Mouse (Mus musculus) ZHBTc4 (cell line): ENCODE measurements around the gene Slc1a2.

Experiments
- DNase-seq: peaks from one replicate; pipeline ENCODE4 v3.0.0-alpha.2; 2011; ENCODE audit warnings: low read depth, low spot score

The Slc1a2 gene

DNA sequence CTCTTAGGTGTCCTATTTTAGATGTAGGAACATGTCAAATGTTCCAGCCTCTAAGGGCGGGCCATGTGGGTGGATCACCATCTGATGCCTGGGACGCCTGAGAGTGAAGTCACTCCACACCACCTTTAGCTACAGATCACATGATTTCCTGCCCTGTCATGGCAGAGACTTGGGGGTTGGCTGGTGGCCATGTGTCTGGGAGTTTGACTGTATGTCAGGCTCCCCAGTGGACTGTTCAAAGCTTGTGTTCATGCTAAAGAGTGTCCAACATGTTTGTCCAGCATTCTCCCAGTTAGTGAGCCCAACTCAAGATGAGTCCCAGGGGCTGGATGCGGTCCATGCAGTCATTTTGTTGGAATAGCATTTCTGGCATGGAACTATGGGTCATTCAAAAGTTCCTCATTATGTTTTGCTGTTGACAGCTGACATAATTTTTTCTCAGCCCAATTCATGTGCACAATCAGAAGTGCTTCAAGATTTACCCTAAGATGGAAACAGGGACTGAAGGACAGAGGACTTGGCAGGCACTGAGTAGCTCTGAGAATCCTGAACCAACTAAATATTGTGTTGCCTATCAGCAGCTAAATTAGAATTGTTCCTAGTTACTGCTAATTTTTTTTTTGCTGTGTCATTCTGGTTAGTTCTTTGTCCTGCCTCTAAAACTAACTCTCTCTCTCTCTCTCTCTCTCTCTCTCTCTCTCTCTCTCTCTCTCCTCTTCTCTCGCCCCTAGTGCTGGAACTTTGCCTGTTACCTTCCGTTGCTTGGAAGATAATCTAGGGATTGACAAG is 102.0 kb downstream of the Slc1a2 start:
- no peak for DNase-seq

DNA sequence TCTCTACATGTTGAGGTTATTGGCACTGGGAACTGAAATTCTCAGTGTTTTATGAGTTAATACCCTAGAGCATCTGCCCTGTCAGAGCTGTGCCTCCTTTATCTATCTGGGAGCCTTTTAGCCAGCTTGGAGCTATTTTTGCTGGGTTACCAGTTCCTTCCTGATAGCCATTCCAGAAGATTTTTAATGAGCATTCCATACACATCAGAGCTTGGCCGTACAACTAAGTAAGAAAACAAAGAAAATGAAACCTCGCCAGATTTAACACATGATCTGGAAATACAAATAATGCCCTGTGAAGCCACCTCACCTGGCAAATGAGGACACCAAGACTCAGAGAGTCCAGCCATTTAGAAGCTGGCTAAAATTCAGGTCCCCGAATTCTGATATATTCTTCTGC is 104.7 kb downstream of the Slc1a2 start:
- no peak for DNase-seq

DNA sequence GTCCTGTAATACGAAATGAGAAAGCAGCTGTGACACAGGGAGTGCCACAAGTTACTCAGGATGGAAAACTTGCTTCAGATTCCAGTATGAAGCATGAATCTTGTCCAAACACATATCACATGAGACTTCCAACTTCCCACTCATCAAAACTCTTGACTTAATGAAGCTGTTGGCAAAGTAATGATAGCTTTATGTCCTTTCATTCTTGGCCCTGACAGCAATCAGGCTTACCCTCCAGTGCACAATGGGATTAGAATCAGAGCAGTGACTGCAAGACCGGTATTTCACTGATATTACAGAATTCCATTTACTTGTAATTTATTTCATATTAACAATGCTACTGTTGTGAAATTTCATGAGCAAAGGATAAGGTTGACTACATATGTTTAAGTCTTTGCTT is 105.5 kb downstream of the Slc1a2 start:
- no peak for DNase-seq

DNA sequence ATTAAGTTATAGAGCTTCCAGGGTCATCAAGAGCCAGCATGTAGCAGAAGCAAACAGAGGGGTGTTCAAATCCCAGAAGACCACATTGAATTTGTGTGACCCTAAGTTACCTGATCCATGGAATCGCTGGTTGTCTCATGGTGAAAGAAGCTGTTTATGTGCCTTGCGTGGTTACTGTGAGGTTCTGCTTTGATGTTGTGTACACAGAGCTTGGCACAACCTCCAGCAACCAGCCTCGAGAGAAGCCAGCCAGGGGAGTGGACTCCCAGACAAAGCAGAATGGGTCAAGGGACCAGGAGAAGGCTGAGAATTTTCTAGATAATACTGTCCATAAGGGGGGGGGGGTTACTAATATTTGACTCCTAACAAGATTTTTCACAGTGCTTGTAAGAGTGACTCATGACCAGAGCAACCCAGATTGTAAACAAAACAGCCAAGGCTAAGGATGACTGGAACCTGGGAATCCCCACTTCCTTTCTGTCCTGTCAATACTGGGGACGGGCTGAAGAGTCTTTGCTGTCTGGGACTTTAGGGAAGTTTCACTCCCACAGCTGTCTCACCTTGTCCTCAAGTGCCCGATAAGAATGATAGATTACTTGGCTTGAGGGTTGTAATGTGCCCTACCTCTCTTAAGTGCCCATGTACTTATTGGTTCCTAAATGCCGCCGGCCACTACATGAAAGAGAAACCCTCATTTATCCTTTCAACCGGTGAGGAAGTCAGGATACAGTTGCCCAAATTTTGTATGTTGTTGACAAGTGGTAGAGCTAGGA is 106.3 kb downstream of the Slc1a2 start:
- no peak for DNase-seq

DNA sequence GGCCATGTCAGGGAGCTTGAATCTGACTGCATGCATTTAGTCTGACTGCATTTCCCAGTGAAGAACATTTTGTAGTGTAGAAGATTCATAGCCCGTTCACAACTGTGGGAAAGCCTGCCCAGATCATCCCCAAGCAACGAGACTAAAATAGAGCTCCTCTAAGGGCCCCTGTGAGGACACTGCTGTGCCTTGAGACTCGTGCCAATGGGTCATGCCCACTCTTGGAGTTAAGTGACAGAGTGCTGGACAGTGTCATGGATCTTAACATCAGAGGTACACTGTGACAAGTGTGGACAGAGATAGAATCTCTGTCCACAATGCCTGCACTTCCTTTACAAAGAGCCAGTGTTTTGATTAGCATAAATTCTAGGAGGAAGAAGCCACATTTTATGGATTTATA is 109.8 kb downstream of the Slc1a2 start:
- no peak for DNase-seq

DNA sequence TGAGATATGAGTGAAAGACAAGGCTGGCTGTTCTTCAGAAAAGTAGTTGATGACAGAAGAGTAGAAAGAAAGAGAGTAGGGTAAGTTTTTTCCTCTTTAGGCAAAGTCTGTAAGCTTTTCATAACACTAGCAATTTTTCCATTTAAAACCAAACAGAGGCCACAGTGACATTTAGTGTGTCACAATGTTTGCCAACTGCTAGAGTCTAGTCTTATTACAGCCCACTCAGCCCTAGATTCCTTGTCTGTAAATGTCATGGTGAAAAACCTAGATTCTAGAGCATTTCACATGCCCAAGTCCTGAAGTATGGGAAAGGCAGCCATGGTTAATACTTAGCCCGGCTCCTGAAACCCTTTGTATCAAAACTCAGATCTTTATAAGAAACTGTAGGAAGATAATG is 112.8 kb downstream of the Slc1a2 start:
- no peak for DNase-seq

DNA sequence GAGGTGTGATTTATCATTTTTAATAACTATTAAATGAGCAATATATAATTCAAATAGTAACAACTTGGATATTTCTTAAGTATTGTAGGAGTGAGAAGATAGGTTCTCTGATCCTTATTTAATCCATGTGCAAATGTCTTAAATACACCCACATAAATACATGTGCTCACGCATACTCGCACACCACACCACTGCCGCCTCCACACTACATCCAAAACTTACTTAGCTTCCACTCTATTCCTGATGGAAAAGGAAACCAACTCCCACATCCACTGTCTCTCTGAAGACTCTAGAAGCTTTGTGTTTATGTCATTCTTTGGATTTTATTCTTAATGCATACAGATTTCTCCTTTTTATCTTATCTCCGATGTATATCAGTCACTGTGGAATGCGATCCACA is 113.8 kb downstream of the Slc1a2 start:
- no peak for DNase-seq

DNA sequence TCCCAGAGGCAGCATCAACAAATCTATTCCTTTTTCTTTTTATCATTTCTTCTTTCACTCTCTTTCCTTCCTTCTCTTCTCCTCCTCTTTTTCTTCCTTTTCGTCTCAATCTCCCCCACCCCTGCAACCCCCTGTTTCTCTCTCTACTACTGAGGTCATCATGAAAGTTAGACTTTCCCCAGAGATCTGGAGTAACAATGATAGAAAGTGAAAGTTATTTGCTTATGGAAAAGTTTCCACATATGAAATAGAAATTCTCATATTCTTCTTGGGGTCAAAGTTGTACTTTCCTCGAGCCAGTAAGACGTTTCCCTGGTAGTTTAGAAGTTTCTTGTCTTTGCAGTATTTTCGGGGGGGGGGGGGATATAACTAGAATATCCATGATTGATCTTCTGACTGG is 116.2 kb downstream of the Slc1a2 start:
- DNase-seq, result no peak

DNA sequence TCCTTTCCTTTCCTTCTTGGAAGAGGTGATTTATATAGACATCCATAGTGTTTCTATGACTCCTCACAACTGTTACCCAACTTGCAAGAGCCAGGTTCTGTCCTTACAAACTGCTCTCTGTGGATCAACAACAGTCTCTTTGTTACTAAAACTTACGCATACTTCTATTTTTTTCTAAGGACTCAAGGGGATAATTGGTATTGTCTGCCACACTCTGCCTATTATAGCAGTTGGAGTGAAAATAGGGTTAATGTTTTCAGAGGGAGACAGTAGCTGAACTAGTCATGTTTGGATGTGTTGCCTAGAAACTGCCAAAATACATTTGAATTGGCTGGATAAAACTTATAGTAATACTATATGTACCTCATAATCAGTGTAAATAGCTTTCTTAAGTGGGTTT is 117.1 kb downstream of the Slc1a2 start:
- no peak for DNase-seq

DNA sequence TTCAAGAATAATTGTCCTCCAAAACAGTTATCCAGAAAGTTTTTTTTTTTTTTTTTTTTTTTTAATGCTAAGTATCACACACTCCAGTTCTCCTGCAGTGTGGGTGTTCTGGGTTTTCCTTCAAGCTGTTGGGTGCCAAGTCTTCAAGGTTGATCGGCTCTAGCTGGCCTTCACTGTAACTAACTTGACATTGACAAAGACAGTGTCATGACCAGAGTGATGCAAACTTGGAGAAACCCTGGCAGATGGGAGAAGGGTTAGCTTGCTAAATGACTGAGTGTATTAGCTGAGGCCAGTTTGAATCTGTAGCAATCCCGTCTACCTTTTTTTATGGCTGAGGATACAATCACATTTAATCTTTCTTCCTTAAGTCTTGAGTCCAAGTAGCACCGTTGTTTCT is 119.7 kb downstream of the Slc1a2 start:
- no peak for DNase-seq

DNA sequence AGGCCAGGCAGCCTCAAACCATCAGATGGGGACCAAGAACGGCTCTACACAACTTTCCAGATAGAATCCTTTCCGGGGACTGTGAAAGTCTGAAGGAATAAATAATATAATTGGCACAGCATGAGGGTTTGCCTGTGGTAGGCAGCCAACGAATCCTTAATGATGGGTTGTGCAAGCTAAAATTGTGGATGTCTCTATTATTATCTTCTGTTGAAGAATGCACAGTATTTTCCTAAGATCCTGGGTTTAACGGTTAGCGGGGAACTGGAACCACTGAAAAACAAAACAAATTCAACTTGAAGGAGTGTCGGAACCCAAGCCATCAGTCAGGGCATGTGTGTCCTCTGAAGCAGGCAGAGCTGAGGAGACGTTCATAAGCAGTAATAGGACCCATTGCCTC is 124.3 kb downstream of the Slc1a2 start:
- no peak for DNase-seq

DNA sequence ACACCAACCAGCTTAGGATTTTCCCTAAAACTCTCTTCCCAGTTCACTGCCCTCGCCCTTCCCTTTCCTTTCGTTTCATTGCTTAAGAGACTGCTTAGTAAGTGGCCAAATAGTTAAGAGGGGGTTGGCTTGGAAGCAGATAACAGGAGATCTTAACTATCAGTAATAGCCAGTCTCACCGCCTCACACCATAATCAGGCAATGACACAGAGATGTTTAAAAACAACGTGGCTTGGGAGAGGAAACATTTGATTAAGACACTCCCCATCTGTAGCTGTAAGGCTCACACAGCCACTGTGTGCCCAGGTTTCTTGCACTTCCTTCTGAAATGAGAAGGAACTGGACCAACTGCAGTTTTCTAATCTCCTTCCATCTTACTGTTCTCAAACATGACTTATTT is 127.2 kb downstream of the Slc1a2 start:
- DNase-seq, result no peak

DNA sequence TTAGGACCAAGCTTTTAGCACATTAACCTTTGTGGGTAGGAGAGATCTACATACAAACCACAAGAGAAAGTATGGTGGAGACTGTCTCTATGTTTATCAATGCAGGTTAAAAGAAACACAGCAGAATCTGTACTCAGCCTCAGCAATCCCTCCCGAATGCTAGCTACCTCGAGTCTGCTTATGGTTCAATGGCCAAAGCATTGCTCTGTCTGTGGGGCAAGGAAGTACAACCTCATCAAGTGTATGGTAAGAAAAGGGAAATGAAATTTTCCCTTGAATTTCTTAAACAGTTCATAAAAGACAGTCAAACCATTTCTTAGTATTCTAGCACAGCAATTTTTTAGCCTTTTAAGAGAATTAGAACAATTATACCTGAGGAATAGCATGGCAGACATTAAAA is 133.2 kb downstream of the Slc1a2 start:
- DNase-seq, result no peak

DNA sequence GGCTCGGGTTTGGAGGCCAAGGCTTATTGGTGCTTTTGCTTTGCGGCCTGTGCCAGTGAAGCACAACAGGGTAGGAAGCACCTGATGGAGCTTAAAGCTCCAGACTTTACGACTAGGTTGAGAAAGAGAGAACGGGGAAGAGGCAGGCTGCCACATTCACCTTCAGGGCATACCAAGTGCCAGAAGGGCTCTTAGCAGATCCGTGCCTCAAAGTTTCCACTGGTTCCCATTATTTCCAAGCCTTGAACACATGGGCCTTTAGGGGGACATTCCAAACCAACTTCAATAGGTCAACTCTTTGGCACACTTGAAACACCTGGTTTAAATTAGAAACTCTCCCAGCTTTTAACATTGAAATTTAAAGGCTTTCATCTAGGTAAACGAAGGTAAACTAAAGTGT is 134.3 kb downstream of the Slc1a2 start:
- DNase-seq, result no peak

DNA sequence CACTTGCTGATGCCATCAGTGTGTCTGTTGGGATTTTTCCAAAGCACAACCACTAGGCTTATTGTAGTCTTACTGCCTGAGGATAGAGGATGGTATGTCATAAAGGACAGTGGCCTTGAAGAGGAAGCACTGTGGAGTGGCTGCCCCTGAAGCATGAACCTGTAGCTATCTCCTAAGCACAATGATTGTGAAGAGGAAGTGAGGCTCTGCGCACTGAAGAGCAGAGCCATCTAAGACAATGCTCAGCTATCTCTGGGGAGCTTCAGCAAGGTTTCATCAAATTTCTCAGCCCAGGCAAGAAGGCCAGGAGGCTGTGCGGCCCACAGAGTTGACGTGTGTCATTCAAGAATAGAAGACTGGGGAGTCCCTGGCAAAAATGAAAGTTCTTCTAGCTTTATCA is 136.6 kb downstream of the Slc1a2 start:
- no peak for DNase-seq

DNA sequence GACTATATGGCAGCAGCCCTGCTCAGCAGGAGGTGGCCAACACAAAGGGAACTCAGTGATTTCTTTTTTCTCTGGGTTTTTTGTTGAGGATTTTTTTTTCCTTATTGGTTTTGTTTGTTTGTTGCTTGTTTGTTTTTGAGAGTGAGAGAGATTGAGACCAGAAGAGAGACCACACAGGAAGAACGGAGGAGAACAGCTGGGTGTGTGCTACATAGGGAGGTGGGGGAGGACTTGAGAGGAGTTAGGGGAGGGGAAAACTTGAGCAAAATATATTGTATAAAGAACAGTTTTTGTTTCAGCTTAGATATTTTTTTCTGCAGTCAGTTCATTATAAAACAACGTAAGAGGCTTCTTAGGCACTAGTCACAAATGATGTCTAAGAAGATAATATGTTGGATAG is 139.7 kb downstream of the Slc1a2 start:
- DNase-seq, result no peak

DNA sequence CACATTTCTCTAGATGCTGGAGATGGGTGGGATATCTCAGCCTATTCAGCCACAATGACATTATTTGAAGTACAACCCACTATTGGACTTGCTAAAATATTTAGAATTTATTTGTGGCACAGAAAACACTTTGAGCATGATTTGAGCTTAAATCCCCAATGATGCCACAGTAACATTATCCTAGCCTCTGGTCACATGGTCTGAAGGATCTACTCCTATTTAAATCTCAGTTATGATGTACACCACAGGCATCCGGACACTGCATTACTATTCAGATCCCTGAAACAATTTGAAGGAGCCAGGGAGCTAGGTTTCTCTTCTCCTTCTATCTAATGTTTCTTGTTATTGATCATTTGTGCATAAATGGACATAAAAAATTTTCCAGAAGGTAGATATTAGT is 143.4 kb downstream of the Slc1a2 start:
- no peak for DNase-seq

DNA sequence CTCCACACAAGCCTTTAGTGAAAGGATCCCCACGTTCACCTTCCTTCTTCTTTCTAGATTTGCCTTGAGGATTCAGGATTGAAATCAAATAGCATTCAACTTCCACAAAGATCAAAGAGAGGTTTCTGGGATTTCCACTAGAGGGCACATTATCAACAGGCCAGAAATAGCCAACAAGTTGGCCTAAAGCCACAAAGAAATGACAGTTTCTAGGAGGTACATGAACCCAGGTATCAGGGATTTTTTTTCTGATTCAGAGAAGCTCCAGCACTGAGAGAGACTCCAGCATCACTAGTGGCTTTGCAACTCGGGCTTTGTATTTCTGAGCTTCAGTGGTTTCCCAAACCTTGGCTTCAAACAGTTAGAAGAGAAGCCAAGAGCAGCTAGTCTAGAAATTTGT is 145.7 kb downstream of the Slc1a2 start:
- DNase-seq, result peak; percentile 32

DNA sequence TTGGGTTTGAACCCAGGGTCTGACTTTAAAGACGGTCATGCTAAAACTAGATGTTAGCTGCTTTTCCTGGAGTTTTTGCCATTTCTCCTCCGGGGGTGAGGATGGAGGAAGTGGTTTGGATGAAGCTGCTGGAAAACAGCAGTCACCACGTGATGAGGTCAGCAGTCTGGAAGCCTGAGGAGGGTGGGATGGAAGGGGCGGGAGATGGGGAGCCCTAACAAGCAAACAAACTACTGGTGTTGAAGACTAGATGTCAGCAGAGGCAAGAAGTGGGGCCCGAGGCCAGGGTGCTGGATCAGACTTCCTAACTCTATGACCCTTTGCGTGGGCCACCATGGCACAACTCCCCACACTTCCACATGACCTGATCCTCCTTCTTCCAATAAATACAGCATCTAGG is 146.8 kb downstream of the Slc1a2 start:
- DNase-seq, result no peak

DNA sequence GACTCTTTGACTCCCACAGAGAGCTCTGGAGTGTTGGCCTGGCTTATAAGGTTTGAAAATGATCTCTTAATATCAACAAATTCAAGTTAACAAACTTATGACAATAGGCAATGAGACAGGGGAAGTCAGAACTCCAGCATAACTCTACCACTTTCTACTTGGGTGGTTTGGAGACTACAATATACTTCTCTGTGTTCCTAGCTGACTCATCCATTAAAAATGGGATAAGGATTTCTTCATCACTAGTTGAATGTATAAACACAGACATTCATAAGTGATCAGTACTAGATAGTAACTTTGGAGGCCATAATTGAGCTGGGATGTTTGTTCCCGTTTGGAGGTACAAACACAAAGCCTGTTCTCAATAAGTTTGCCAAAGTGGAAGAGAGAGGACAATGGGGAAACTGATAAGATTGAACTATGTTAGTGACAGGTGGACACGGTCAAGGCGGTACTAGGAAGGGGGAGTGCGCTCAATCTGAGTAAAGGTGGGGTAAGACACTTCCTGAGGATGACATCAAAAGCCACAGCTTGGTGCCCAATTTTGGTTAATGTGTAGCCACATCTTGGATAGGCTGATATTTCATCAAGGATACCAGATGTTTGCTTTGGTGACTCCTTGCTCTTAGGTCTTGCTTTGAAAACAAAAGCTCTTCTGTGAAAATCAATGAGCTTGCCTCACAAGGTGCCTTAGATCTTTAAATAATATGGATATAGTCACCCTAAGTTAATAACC is 147.5 kb downstream of the Slc1a2 start:
- no peak for DNase-seq

DNA sequence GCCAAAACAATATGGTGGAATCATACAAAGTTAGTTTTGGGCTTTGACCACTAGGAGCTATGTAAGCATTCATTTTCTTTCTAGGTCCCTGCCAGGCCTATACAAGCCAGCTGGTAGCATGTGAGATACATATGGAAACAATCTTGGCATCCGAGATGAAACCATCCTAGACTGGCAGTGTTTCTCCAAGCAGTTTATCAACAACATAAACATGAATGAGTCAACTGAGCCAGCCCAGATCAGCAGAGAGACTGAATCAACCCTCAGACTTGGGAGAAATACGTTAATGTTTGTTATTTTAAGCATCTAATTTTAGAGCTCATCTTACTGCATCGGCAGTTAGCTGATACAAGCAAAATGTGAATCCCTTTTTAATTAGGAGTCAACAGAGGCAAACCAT is 149.2 kb downstream of the Slc1a2 start:
- DNase-seq, result no peak

DNA sequence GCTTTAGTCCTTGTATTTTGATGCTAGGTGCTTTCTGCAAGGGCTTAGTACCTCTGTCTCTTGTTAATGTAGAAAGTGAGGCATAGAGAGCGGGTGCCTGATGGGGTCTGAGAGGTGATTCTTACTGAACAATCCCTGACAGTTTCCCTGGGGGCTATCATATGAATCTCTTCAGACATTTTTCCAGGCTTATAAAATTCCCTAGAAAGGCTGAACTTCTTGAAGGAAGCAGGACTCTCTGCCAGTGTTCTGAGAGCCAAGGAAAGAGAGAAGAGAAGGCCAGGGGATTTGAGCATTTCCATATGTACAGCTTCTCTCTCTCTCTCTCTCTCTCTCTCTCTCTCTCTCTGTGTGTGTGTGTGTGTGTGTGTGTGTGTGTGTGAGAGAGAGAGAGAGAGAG is 151.0 kb downstream of the Slc1a2 start:
- no peak for DNase-seq

DNA sequence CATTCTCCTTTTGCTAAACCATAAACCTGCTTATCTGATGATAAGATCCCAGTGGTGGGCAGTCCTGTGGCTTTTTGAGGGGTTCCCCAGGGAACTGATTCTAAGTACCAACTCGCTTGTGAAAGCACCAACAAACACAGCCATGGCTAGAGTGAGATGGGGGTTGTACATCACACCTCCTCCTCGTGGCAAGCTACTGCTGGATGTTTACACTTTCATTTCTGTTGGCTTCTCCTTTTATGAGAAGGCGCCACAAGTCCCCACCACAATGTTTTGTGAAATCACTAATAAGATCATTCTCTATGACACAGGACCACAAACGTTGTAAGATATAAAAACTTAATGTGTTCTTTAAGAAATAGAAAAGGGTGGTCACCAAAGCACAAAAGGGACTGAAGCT is 154.3 kb downstream of the Slc1a2 start:
- DNase-seq, result no peak
